Mouse (Mus musculus): ENCODE results near the gene Asb17.
"Not testable (repeated sequence)": the region's sequence is repeated elsewhere in the genome, so short reads cannot be mapped to it uniquely, and the experiment has no call there.

The Asb17 gene

DNA sequence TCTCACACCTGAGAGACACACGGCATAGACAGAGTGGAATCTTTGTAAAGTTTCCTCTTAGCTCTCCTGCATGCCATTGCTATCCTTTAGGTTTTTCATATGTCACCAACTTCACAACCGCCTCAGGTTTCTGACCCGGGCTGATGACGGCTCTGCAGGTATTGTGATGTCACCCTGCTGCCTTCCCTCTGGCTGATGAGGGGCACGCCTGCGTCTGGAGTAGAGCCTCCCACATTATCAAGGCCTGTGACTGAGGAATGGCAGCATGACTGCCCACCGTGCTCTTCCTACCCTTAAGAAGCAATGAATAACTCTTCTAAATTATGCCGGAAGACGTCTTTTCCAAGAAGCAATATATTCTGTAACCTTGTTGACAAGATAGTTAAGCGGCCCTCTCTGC lies at the start of gene Asb17:
Gene Asb17, plus strand, starts transcription at position 180 of the 400 bp plus-strand sequence.
- no peak for DNase-seq (ENCODE audit: low spot score)

DNA sequence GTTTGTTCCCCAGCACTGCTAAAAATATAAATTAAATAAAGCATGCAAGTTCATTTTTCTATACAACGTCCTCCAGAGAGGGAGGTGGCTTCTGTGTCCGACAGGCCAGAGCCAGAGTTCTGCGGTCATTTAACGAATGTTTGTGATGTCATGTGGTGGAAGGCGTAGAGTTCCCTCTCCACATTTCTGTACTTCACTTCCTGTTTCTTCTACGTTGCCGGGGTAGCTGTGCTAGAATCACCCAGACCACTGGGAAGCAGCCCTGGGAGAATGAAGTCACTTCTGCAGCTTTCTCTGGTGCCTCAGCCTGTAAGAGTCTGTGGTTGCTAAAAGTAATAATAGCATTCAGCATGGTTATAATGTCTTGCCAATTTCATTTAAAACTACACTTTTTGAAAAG lies 46.4 kb upstream of the Asb17 start:
- no peak for DNase-seq (ENCODE audit: low spot score)

GRCm38 (mm10) chr3:153799603-153800002 lies 44.4 kb upstream of the Asb17 start:
- DNase-seq (ENCODE audit: low spot score): no peak

GRCm38 (mm10) chr3:153800690-153801089 lies 43.3 kb upstream of the Asb17 start:
- DNase-seq (ENCODE audit: low spot score): no peak

- DNase-seq (ENCODE audit: low spot score): no peak
These were observed 42.5 kb upstream of the Asb17 start for GRCm38 (mm10) chr3:153801541-153801940.

DNA sequence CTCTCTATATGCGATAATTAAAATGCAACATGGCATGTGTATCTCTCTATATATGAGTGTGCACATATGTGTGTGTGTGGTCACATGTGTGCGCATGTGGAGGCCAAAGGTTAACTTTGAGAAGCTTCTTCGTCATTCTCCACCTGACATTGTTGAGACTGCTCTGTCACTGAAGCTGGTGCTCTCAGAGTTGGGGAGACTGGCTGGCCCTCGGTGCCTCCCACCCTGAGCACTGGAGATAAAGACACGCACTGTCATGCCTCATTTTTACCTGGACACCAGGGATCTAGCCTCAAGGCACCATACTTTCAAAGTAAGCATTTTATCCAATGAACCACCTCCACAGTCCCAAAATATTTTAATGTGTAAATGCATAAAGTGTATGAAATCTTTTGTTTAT lies 41.4 kb upstream of the Asb17 start:
- DNase-seq (ENCODE audit: low spot score): no peak

GRCm38 (mm10) chr3:153804032-153804431 lies 40.0 kb upstream of the Asb17 start:
- DNase-seq (ENCODE audit: low spot score): no peak

GRCm38 (mm10) chr3:153806077-153806772 lies 37.8 kb upstream of the Asb17 start:
- peak; percentile 94 for DNase-seq (ENCODE audit: low spot score)

GRCm38 (mm10) chr3:153806773-153807443 lies 37.1 kb upstream of the Asb17 start:
- no peak for DNase-seq (ENCODE audit: low spot score)

- no peak for DNase-seq (ENCODE audit: low spot score)
These were observed 36.4 kb upstream of the Asb17 start for GRCm38 (mm10) chr3:153807444-153808149.

- DNase-seq (ENCODE audit: low spot score): no peak
These were observed 35.6 kb upstream of the Asb17 start for GRCm38 (mm10) chr3:153808406-153808805.

DNA sequence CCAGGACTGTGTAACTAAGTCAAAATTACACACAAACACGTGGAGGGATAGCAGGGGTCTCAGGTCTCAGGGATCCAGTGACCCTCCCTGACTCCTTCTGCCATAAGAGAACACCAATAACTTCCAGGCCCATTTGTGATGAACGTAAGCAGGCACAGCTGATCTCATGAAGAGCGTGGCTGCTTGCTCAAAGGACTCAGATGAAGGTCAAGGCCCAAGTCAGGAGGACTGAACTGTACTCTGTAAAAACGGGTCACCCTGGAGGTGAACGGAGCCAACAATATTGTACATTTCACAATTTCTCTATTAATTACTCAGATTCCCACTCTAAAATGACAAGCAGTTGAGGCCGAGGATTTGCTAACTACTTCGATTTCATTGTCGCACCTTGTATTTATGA lies 30.0 kb upstream of the Asb17 start:
- no peak for DNase-seq (ENCODE audit: low spot score)

GRCm38 (mm10) chr3:153817376-153817890 lies 26.6 kb upstream of the Asb17 start:
- DNase-seq (ENCODE audit: low spot score): no peak

- DNase-seq (ENCODE audit: low spot score): no peak
These were observed 25.3 kb upstream of the Asb17 start for GRCm38 (mm10) chr3:153818723-153819122.

- no peak for DNase-seq (ENCODE audit: low spot score)
These were observed 24.6 kb upstream of the Asb17 start for GRCm38 (mm10) chr3:153819438-153819837.

- no peak for DNase-seq (ENCODE audit: low spot score)
These were observed 20.1 kb upstream of the Asb17 start for GRCm38 (mm10) chr3:153823671-153824515.

GRCm38 (mm10) chr3:153825197-153825596 lies 18.8 kb upstream of the Asb17 start:
- no peak for DNase-seq (ENCODE audit: low spot score)

- no peak for DNase-seq (ENCODE audit: low spot score)
These were observed 17.4 kb upstream of the Asb17 start for GRCm38 (mm10) chr3:153826616-153827015.

DNA sequence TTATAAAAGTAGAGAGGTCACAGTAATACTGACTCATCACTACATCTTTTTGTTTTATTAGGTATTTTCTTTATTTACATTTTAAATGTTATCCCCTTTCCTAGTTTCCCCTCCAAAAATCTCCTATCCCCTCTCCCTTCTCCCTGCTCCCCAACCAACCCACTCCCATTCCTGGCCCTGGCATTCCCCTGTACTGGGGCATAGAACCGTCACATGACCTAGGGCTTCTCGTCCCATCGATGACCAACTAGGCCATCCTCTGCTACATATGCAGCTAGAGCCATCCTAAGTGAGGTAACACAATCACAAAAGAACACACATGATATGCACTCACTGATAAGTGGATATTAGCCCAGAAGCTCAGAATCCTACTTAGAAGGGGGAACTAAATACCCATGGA lies 14.2 kb upstream of the Asb17 start:
- not testable (repeated sequence) for DNase-seq (ENCODE audit: low spot score)

GRCm38 (mm10) chr3:153831014-153831872 lies 12.8 kb upstream of the Asb17 start:
- no peak for DNase-seq (ENCODE audit: low spot score)
